Mouse (Mus musculus) neural tube, embryonic 14.5 days (tissue): ENCODE measurements at regions not wholly inside any gene's neighbourhood (a gene's known extent, or its start where the extent isn't known, plus 50 kb on each side); places are given as distances from the start of the nearest gene placed in this dataset.

Experiments
- ATAC-seq: fragments of 200-750 bp; cut with Nextera tagmentation; 2 replicates; pipeline ENCODE4 v1.8.0; 2017; ENCODE audit warnings: low read depth, mild to moderate bottlenecking, moderate TSS enrichment, moderate library complexity
- H3K27ac ChIP-seq: fragments of 300-500 bp; sonication (generic); 2 replicates; pipeline ENCODE4 v1.5.1; 2014; ENCODE audit warnings: low read depth, mild to moderate bottlenecking, control low read depth, low read length, moderate library complexity, mixed read lengths
- H3K27me3 ChIP-seq: fragments of 300-500 bp; sonication (generic); 2 replicates; pipeline ENCODE4 v1.6.1; 2014; ENCODE audit warnings: low read length; ENCODE audit not compliant: control insufficient read depth, insufficient read depth
- H3K36me3 ChIP-seq: fragments of 300-500 bp; sonication (generic); 2 replicates; pipeline ENCODE4 v1.6.1; 2014; ENCODE audit warnings: low read length, mixed read lengths; ENCODE audit not compliant: control insufficient read depth, insufficient read depth
- H3K4me1 ChIP-seq: fragments of 300-500 bp; sonication (generic); 2 replicates; pipeline ENCODE4 v1.6.1; 2014; ENCODE audit warnings: low read length; ENCODE audit not compliant: control insufficient read depth, insufficient read depth
- H3K4me2 ChIP-seq: fragments of 300-500 bp; sonication (generic); 2 replicates; pipeline ENCODE4 v1.6.1; 2014; ENCODE audit warnings: mild to moderate bottlenecking, low read depth, low read length, control low read depth
- H3K4me3 ChIP-seq: fragments of 300-500 bp; sonication (generic); 2 replicates; pipeline ENCODE4 v1.5.1; 2014; ENCODE audit warnings: low read depth, low read length, control low read depth, mixed read lengths
- H3K9ac ChIP-seq: fragments of 300-500 bp; sonication (generic); replicated peaks from 2 replicates; pipeline ENCODE4 v1.6.1; 2014; ENCODE audit warnings: low read depth, mild to moderate bottlenecking, control low read depth, low read length, mixed read lengths
- H3K9me3 ChIP-seq: fragments of 300-500 bp; sonication (generic); 2 replicates; pipeline ENCODE4 v1.6.1; 2016; ENCODE audit warnings: low read length; ENCODE audit not compliant: control insufficient read depth
- WGBS: fragments of 180-500 bp; shearing (Covaris S2); extraction: QIAGEN DNeasy Blood & Tissue Kit; methylation state at CpG from one replicate; pipeline ENCODE4 v1.1.7; 2014; 5-methylcytosine and 5-hydroxymethylcytosine counted together

DNA sequence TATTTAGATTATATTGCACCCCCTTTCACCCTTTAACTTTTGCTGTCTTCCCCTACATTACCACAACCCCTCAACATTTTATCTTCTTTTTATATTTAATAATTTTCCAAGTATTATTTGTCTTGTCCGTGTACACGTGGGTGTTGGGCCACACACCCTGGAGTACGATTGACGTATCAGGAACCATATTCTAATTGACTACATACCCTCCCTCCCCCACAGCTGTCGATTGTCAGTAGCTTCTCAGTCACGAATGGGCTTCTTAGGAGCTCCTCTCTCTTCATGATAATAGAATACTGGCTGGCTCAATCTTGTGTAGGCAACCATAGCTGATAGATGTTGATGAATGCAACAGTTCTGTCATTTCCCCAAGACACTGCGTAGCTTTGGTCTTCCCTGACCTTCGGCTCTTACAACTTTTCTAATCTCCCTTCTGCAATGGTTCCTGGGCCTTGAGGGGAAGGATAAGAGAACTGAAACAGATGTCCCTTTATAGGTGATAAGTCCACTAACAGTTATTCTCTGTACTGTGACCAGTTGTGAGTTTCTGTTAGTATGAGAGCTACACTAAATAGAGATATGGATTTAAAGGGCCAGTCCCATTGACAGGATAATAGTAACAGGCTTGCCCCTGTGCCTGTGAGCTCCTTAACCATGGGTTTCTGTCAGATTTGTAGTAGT, 310.9 kb downstream of the Epha7 start:
- ATAC-seq, result no peak
- Histone ChIP-seq H3K9ac (no peak overlapping the region), H3K4me3 (no peak overlapping the region), H3K9me3 (no peaks in the 10 kb centered on the region), H3K4me2 (no peak overlapping the region), H3K36me3 (no peaks in the 10 kb centered on the region), H3K4me1 (no peaks in the 10 kb centered on the region), H3K27ac (no peak overlapping the region), H3K27me3 (no peaks in the 10 kb centered on the region)
- WGBS, result 90% methylated on average over 8 of the region's 8 CpGs

DNA sequence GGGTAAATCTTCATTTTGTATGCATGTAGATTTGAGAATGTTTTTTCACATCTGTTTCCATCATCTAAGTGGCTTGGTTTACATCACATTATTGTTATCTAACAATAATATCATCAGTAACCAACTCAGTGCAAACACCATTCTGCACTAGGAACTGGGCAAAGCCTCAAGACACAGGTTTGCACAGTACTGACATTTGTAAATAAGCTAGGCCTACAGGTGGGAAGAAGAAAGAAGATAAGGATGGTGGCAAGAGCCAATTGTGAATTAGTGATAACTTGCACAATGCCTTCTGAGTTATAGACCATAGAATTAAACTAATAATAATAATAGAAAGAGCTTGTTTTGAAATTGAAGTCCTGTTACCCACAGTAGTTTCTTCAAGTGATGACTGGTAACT, 317.6 kb downstream of the Epha7 start:
- no peak for ATAC-seq
- Histone ChIP-seq H3K36me3 (no peaks in the 10 kb centered on the region), H3K4me2 (no peak overlapping the region), H3K9ac (no peak overlapping the region), H3K27ac (no peak overlapping the region), H3K27me3 (no peaks in the 10 kb centered on the region), H3K9me3 (no peaks in the 10 kb centered on the region), H3K4me1 (peaks cover 5% of the 10 kb centered on the region; the same call in 1 of the 2 replicates), H3K4me3 (no peak overlapping the region)

DNA sequence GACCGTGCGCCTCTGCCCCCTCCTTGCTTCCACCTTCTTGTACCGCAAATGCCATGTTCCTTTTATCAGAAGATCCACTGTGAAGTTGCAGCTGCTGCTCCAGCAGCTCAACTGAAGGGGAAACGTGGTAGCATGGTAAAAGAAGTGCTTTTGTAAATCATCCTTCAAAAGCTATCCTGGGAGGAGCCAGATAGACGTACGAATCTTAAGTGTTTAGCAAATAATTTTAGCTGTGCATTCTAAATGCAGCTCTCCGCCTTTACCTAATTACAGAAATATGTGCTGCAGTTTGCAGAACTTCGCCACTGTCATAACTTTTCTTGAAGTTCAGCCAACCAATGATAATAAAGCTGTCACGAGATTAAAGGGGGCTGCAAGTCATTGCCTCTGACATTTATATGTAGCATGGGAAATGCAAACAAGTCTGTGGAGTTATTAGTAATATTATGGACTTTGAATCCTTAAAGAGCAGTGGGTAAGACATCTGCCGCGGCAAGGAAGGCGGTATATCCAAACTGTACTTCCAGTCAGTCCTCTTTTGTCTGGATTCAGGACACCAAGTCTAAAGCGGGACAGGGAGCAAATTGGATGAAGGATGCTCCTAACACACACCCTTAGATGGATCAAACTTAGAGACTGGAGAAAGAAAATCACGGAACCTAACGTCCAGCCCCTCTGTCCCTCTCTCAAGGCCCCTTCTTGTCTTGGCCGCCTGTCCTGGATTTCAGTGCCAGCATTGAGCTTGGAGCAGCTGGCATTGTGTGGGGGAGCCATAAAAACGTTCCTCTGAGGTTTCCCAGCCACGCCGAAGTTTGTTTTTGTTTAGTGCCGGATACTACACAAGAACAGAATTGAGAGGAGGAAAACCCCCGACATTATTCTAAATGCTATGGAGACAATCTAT, 320.7 kb downstream of the Epha7 start:
- peak; percentile 63; the same call in 1 of the 2 replicates for ATAC-seq
- H3K9ac ChIP-seq, result no peak overlapping the region
- no peak overlapping the region for H3K4me3 ChIP-seq
- no peaks in the 10 kb centered on the region for H3K9me3 ChIP-seq
- peak overlapping the region; percentile 1; the same call in 1 of the 2 replicates for H3K4me2 ChIP-seq
- peaks cover 5% of the 10 kb centered on the region; the same call in 1 of the 2 replicates for H3K4me1 ChIP-seq
- 27% methylated on average over 21 of the region's 21 CpGs for WGBS
- no peaks in the 10 kb centered on the region for H3K27me3 ChIP-seq
- H3K36me3 ChIP-seq, result no peaks in the 10 kb centered on the region
- no peak overlapping the region for H3K27ac ChIP-seq

DNA sequence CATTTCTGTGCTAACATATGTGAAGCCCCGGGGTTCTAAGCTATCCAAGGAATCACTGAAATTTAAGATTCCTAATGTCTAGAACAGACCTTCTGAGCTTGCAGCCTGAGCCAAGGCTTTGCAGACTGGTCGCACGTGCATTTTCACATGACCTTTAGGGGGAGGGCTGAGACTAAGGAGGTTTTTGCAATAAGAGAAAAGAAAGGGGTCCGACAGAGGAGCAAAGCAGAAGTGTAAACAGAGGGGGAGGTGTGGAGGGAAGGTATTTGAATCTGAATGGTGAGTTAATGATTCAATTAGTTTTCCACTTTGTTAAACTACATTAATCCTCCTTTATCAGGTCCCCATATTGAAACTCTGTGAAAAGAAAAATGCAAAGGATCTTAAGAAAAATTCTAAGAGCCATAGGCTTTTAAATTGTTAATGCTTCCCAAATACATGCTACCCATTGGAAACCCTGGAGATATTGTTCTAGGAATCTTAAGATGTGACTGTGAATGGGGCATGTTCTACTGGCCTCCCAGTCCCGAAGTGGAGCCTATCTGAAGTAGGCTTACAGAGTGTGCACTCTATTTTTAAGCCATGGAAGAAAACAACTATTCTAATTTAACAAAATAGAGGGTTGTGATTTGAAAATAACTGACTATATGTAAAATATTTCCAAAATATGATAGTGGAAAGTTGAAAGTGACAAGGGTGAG, 322.9 kb downstream of the Epha7 start:
- H3K27ac ChIP-seq, result no peak overlapping the region
- H3K36me3 ChIP-seq, result no peaks in the 10 kb centered on the region
- no peaks in the 10 kb centered on the region for H3K27me3 ChIP-seq
- WGBS, result 16% methylated on average over 5 of the region's 5 CpGs
- H3K4me2 ChIP-seq, result no peak overlapping the region
- no peak overlapping the region for H3K4me3 ChIP-seq
- no peaks in the 10 kb centered on the region for H3K9me3 ChIP-seq
- ATAC-seq, result no peak
- H3K9ac ChIP-seq, result no peak overlapping the region
- H3K4me1 ChIP-seq, result peaks cover 5% of the 10 kb centered on the region; the same call in 1 of the 2 replicates

DNA sequence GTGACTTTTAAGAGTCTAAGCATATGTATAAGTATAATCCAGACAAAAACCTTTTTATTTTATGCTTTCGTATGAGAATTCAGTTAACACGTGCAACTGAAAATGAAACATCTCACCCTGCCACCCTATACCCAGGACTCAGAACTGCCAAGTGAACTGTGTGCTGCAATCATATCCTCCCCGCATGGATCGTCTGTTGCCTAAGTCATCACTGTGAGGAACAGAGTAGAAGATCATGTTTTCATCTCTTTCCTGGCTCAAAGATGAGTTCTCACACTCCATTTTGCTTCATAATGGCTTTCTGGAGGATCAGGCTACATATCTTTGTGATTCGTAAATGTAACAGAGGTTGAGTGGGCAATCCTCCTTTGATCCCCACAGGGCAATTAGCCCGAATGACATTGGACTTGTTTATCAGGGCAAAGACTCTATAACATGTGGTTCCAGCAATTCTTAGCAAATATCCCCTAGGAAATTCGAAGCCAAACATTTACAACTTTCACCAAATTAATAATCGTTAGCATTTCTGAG, 325.9 kb downstream of the Epha7 start:
- no peak for ATAC-seq
- H3K4me2 ChIP-seq, result no peak overlapping the region
- H3K4me3 ChIP-seq, result no peak overlapping the region
- H3K27me3 ChIP-seq, result no peaks in the 10 kb centered on the region
- no peaks in the 10 kb centered on the region; the same call in 1 of the 2 replicates for H3K4me1 ChIP-seq
- no peak overlapping the region for H3K9ac ChIP-seq
- H3K36me3 ChIP-seq, result no peaks in the 10 kb centered on the region
- WGBS, result 79% methylated on average over 8 of the region's 8 CpGs
- no peak overlapping the region for H3K27ac ChIP-seq
- H3K9me3 ChIP-seq, result no peaks in the 10 kb centered on the region

DNA sequence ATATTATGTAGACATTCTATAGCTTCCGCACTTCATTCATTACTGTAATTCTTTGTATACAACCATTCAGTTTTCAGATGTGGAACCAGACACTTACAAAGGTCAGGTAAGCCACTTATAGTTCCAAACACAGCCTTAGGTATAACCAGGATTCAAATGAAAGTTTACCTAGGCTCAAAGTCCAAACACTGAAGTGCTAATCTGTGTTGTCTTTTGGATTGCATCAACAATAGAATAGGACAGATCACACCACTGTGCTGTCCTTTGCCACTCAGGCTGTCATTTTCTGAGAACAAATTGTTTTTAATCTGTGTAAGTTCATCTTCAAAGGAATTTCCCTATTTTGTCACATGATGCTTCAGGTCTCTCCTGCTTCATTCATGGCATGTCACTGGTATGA, 330.5 kb downstream of the Epha7 start:
- Histone ChIP-seq H3K9ac (no peak overlapping the region), H3K9me3 (no peaks in the 10 kb centered on the region), H3K36me3 (no peaks in the 10 kb centered on the region), H3K4me1 (no peaks in the 10 kb centered on the region), H3K27me3 (no peaks in the 10 kb centered on the region), H3K27ac (no peak overlapping the region), H3K4me3 (no peak overlapping the region), H3K4me2 (no peak overlapping the region)
- no peak for ATAC-seq
- WGBS, result 98% methylated on average over 1 of the region's 1 CpGs

DNA sequence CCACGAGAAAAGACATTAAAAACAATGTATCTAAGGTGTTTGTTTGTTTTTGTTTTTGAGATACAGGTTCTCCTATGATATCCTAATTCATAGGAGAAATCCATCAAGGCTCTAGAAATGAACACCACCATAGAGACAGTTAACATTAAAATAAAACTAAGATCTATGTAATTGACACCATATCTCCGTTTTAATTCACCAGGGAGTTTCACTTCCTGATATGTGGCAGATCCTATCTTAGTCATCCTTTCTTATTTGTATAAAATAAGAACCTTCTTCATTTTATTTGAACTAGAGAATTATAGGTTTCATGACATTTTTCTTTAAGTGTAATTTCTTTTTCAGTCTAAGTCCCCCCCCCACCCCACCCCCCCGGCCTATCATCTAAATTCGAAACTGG, 332.3 kb downstream of the Epha7 start:
- Histone ChIP-seq H3K9me3 (no peaks in the 10 kb centered on the region), H3K4me1 (no peaks in the 10 kb centered on the region), H3K9ac (no peak overlapping the region), H3K4me2 (no peak overlapping the region), H3K27ac (no peak overlapping the region), H3K27me3 (no peaks in the 10 kb centered on the region), H3K4me3 (no peak overlapping the region), H3K36me3 (no peaks in the 10 kb centered on the region)
- 91% methylated on average over 4 of the region's 4 CpGs for WGBS
- ATAC-seq, result no peak

DNA sequence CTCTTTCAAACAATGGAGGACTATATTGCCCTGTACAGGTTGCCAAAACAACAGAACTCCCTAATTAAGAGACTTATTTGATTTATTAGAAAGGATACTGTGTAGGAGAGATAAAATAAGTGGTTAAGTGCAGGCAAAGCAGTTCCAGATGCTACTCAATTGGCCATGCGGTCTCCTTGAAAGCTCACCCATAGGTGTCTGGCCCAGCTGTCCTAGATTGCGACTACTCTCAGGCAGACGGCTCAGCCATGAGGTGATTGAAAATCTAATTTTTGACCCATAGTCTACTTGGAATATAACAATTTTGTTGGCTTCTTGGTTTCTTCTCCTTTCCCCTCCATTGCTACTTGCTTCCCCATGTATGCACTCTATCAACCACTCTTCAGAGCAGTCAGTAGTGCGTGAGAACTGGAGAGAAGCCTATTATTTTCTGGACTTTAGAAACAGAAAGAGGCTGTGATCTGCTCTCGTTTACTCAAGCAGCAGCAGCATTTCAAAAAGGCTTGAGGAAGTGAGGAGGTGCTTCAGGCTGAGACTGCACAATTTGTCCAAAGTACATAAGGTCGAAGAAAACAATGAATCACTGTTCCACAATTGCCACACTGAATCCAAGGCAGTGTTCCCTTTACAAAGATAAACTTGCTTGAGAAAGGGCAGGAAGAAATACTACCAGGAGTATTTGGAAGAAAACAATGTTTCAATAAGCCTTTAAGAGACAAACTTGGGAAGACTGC, 339.4 kb downstream of the Epha7 start:
- no peak overlapping the region for H3K4me3 ChIP-seq
- H3K9ac ChIP-seq, result no peak overlapping the region
- H3K27ac ChIP-seq, result no peak overlapping the region
- no peaks in the 10 kb centered on the region for H3K4me1 ChIP-seq
- no peaks in the 10 kb centered on the region for H3K27me3 ChIP-seq
- no peak for ATAC-seq
- no peaks in the 10 kb centered on the region for H3K36me3 ChIP-seq
- H3K4me2 ChIP-seq, result no peak overlapping the region
- H3K9me3 ChIP-seq, result no peaks in the 10 kb centered on the region
- 60% methylated on average over 6 of the region's 6 CpGs for whole genome bisulfite sequencing
